Mouse (Mus musculus): ENCODE measurements around the gene AI661453.

- TF ChIP-seq CTCF (IDR thresholded peaks at IDR 0.05; ENCODE audit: insufficient read depth, low read length) (no peak), POLR2A (IDR thresholded peaks at IDR 0.05; ENCODE audit: borderline replicate concordance, extremely low read depth, low read depth, low read length) (no peak)
These were observed 56.3 kb downstream of the AI661453 start for GRCm38 (mm10) chr17:47492731-47493130.

Measured in lung, adult 2 months (tissue).